Mouse (Mus musculus) brown adipose tissue, adult 24 weeks (tissue): Measurements from ENCODE around the gene Lamb1. TPM values are rescaled to one million over a fixed set of nuclear protein-coding genes. Genes with fewer than 3 reads are reported as not detected.
A peak's percentile ranks its signal among the peaks of the same experiment; 100 is the strongest.

Source experiments
- H3K27ac ChIP-seq: fragments of 200-500 bp; replicated peaks from 2 replicates; pipeline ENCODE4 v1.5.1; 2012; ENCODE audit warnings: low read depth, mild to moderate bottlenecking, low read length
- H3K4me1 ChIP-seq: fragments of 200-500 bp; 2 replicates; pipeline ENCODE4 v1.6.1; 2012; ENCODE audit warnings: low read length, mixed read lengths; ENCODE audit not compliant: control insufficient read depth, insufficient read depth, insufficient read length
- H3K4me3 ChIP-seq: fragments of 200-500 bp; 2 replicates; pipeline ENCODE4 v1.5.1; 2012; ENCODE audit warnings: low read depth, mild to moderate bottlenecking, low read length, moderate library complexity; ENCODE audit not compliant: insufficient read depth
- polyA plus RNA-seq: library from polyadenylated mRNA; stranded (reverse); fragments of >200 nt; gene quantifications from 2 replicates; pipeline ENCODE4 v1.2.4, GENCODE M21; 2012; ENCODE audit not compliant: missing spikeins, insufficient read depth, insufficient read length

Lamb1 gene
- polyA plus RNA-seq, 1 experiment = 41.1 TPM

DNA sequence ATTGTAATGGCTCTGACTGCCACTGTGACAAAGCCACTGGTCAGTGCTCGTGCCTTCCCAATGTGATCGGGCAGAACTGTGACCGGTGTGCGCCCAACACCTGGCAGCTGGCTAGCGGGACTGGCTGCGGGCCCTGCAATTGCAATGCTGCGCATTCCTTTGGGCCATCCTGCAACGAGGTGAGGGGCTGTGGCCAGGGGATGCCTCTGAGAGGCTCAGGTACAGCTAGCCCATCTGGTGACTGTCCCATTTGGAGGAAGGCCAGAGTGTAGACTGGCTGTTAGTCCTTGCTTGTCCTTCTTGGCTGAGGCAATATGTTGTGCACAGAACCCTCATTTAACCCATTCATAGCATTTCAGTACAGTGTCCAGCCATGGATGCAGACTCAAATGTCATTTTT, 42.0 kb downstream of the Lamb1 start:
- Histone ChIP-seq H3K27ac (no peak overlapping the region), H3K4me3 (no peak overlapping the region), H3K4me1 (peaks cover 12% of the 10 kb centered on the region)

DNA sequence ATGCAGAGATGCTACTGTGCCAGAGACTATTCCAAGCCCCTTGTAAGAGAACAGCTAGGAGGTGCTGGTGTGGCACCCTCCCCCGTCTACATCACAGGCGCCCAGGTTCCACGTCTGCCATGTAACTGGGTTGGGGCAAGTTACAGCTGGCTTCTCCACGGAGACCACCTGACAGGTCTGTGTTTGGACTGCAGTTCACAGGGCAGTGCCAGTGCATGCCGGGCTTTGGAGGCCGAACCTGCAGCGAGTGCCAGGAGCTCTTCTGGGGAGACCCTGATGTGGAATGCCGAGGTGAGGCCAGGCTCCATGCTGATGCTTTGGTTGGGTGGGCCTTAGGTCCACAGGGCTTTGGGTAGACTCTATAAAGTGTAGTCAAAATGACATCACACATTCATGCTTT, 42.7 kb downstream of the Lamb1 start:
- no peak overlapping the region for H3K4me3 ChIP-seq
- H3K4me1 ChIP-seq = peaks cover 11% of the 10 kb centered on the region
- no peak overlapping the region for H3K27ac ChIP-seq

DNA sequence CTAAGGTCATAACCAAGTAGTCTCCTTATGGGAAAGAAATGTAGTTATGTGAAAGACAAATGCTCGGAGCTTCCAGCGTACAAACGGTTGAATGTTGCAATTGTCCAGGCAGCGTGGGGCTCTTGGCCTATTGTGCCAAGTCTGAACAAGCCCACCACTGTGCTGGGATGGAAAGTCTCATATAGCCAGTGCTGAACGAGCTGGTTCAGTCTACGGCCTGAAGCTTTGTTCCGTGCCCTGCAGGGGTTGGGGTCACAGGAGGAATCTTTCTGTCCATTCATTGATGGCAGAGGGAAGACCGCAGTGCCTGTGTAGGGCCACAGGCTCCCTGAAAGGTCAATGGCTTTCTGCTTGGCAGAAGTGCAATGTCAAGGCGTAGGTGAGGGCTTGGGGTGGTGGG, 45.7 kb downstream of the Lamb1 start:
- H3K4me3 ChIP-seq = no peak overlapping the region
- H3K27ac ChIP-seq = no peak overlapping the region
- H3K4me1 ChIP-seq = peaks cover 8% of the 10 kb centered on the region

DNA sequence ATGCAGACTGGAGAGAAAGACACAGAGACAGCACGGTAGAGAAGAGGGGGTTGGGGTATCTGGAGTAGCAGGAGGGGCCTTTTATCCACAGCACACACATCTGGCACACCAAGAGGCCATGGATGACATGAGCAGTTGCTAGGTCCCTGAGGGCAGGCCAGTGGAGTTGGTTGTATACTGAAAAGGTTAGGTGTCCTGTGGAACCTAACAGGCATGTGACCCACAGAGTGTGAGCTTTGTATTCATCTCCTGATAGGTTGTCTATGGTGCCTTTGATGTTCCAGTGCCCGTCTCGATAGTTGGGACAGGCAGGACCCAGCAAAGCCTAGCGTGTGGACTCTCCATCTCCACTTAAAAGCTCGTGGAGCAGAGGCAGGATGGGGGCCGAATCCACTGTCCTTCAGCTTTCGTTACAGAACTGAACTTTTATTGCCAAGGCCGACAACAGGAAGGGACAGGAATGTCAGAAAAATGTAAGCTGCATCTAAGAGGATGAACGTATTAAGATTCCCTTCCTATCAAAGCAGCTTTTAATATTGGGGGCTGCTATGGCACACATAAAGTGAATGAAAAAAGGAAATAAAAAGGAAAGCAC, 46.7 kb downstream of the Lamb1 start:
- Histone ChIP-seq H3K4me3 (no peak overlapping the region), H3K4me1 (peaks cover 4% of the 10 kb centered on the region), H3K27ac (no peak overlapping the region)

DNA sequence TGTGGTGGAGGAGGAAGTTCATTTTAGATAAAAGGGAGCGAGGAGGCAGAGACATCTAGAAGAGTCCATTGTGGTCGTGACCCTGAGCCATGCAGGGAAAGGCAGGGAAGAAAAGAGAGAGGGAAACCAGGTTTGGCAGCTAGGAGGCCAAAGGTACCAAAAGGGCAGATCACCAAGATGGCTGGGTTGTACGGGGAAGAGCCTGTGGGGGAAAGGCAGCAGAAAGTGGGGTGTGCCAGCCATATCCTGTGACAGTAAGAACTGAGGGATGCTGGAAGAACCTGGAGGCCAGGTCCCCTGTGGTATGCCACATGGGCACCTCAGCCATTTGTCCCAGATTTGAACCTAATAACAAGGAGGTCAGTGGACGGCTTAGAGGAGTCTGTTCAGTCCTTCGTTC, 47.2 kb downstream of the Lamb1 start:
- no peak overlapping the region for H3K4me3 ChIP-seq
- no peak overlapping the region for H3K27ac ChIP-seq
- H3K4me1 ChIP-seq = no peaks in the 10 kb centered on the region

DNA sequence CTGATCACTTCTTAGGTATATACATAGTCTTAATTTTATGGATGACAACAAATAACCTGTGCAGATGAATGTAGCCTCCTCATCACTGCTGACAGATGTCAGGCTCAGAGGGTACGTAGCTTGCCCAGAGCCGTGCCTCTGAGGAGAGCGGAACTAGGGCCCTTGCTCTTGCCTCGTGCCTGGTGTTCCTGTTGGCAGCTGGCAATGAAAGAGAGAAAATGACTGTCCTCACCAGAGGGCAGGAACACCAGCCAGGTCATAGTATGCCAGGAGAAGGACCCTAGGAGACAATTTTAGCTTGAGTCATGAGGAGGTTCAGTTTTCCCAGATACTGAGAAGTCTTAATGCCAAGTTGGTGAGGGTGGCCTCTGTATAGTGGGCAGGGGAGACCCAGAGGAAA, 48.1 kb downstream of the Lamb1 start:
- Histone ChIP-seq H3K27ac (no peak overlapping the region), H3K4me1 (no peaks in the 10 kb centered on the region), H3K4me3 (no peak overlapping the region)

DNA sequence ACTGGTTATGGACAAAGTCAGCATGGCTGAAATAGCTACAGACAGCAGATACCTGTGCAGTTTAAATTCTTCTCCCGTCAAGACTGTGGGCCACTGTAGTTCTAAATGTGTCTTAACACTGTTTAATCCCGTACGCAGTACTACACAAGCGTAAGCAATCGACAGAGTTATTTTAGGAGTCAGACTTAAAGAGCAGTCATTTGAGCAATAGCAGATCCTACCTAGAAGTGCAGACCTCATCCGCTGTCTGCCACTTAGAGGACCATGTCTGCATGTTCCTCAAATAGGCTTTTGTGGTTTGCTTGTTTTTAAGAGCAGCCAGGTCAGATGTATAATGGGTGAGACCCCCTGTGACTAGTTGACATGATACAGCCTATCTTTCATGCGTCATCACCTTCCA, 49.3 kb downstream of the Lamb1 start:
- Histone ChIP-seq H3K4me3 (no peak overlapping the region), H3K4me1 (no peaks in the 10 kb centered on the region), H3K27ac (no peak overlapping the region)

DNA sequence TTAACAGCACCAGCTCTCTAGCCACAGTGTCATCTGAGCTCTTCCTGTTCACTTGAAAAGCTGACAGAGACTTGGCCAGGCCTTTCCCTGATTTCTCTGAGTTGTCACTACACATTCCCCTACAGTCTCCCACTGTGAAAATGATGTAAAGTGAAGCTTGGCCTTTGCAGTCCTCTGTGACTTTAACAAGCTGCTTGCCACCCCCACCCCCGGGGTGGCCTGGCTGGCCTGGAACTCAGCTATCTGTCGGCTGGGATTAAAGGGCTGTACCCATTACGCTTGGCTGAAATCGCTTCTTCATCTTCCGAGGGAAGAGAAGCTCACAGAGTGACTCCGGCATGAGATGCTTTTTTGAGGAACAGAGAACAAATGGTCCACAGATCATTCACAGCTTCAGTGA, 50.9 kb downstream of the Lamb1 start:
- Histone ChIP-seq H3K27ac (no peak overlapping the region), H3K4me3 (no peak overlapping the region), H3K4me1 (no peaks in the 10 kb centered on the region)

DNA sequence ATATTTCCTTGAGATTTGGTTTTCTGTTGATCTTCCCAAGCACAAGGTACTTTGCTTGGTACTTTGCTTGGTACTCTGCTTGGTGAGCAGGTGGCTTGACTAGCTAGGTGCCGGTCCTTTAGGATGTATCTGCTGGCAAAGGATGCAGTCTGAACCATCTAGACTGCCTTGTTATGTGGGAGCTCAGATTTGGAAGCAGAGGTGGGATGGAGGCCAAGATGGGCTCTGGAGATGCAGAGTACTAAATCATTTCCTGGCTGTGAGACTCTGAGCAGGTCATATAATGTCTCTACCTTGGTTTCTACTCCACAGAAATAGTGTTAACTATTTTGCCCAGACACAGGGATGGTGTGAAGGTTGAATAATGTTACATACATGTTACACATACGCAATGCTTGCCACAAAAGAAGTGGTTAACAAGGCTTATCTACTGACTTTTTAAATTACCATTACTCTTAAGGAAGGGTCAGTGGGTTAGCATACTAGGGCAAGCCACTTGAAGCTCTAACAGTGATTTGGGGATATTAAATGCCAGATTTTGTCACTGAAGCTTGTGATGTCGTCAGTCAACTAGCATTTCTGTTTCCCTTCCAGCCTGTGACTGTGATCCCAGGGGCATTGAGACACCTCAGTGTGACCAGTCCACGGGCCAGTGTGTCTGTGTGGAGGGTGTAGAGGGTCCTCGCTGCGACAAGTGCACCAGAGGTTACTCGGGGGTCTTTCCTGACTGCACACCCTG, 52.8 kb downstream of the Lamb1 start:
- no peaks in the 10 kb centered on the region for H3K4me1 ChIP-seq
- peak overlapping the region; percentile 38 for H3K27ac ChIP-seq
- no peak overlapping the region for H3K4me3 ChIP-seq

DNA sequence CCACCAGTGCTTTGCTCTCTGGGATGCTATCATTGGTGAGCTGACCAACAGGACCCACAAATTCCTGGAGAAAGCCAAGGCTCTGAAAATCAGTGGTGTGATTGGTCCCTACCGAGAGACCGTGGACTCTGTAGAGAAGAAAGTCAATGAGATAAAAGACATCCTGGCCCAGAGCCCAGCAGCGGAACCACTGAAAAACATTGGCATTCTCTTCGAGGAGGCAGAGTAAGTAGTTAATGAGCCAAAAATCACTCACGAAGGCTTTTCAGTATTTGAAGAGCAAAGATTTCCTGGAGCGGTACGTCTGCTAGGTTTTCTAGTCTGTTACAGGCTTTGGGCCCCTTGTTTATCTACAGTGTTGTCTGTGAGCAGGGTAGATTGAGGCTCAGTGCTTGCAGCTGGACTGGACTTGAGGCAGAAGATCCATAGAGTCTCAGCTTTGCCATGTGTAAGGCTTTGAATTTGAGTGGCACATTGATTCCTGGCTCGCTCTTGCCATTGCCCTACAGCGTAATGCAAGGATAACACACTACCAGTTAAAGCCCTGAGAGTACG, 53.5 kb downstream of the Lamb1 start:
- Histone ChIP-seq H3K27ac (peak overlapping the region; percentile 38), H3K4me1 (no peaks in the 10 kb centered on the region), H3K4me3 (no peak overlapping the region)

DNA sequence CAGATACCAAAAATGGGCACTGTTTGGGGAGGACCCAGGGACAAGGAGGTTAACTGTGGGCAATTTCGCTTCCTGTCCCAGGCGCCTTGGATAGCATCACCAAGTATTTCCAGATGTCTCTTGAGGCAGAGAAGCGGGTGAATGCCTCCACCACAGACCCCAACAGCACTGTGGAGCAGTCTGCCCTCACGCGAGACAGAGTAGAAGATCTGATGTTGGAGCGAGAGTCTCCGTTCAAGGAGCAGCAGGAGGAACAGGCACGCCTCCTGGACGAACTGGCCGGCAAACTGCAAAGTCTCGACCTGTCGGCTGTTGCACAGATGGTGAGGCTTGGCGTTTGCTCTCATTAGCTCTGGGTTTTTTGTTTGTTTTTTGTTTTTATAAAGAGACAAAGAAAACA, 55.8 kb downstream of the Lamb1 start:
- no peak overlapping the region for H3K4me3 ChIP-seq
- H3K27ac ChIP-seq = no peak overlapping the region
- no peaks in the 10 kb centered on the region for H3K4me1 ChIP-seq

DNA sequence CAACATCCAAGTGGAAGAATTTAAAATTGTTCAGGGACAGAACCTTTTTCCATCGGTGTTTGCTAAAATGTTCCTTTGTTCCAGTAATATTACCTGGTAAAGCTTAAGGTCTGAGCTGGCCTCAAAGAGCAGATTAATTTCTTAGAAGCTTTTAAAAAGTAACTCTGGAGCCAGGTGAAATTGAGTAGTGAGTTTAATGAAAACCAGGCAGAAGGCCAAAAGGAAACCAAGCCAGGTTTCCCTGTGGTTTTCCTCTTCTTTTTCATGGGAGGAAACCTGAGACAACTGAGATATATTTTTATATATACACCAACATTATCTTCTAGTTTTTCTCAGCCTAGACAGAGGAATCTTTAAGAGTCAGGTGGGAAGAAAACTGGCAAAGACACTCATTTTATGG, 56.5 kb downstream of the Lamb1 start:
- Histone ChIP-seq H3K4me3 (no peak overlapping the region), H3K27ac (no peak overlapping the region), H3K4me1 (no peaks in the 10 kb centered on the region)

DNA sequence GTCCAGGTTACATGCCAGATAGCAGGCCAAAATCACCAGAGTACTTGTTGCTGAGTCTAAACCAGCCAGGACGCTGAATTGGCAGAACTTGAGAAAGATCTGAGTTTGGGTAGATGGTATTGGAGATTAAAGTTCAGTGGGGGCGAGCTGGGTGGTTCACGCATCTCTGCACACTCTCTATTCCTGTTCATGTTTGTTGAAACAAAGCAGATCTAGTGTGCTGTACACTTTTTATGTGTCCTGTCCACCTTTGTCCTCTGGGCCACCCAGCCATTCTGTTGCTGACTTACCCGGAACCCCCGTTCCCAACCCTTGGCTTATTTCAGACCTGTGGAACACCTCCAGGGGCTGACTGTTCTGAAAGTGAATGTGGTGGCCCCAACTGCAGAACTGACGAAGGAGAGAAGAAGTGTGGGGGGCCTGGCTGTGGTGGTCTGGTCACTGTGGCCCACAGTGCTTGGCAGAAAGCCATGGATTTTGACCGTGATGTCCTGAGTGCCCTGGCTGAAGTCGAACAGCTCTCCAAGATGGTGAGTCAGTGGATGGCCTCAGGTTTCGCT, 58.2 kb downstream of the Lamb1 start:
- Histone ChIP-seq H3K4me3 (no peak overlapping the region), H3K4me1 (no peaks in the 10 kb centered on the region), H3K27ac (no peak overlapping the region)

DNA sequence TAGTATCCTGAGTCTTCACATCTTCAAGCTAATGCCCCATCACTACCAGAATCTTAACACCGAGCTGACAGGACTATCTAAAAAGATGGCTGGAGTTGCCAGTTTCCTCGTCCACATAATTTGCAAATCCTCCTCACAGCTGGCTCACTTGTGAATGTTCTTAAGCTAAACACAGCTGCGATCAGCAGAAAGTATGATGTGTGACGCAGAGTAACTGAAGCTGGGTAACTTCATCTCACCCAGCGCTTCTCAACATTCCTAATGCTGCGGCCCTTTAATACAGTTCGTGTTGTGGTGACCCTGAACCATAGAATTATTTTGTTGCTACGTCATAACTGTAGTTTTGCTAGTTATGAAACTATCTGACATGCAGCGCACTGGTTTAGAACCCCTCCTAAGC, 62.1 kb downstream of the Lamb1 start:
- H3K4me3 ChIP-seq = no peak overlapping the region
- H3K4me1 ChIP-seq = no peaks in the 10 kb centered on the region
- no peak overlapping the region for H3K27ac ChIP-seq

DNA sequence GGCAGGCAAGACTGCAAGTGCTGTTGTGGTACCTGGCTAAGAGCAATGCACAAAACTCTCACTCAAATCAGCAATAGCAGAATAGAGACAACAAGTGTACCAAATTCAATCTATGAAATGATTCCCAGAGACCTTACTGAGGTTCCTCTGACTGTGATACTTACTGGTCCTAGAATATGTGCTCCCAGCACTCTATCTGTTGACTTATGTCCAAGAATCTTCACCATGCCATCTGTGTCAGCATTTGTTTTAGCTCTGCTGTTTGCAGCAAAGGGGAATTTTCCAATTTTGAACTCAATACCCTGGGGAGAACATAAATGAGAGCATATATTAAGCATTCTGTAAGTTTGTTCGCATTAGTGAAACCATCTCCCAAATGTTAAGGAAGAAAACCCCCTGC, 68.2 kb downstream of the Lamb1 start:
- Histone ChIP-seq H3K4me1 (no peaks in the 10 kb centered on the region), H3K27ac (no peak overlapping the region), H3K4me3 (no peak overlapping the region)
